ENCODE assay signal across 9 mouse cellular contexts in the genomic region with DNA sequence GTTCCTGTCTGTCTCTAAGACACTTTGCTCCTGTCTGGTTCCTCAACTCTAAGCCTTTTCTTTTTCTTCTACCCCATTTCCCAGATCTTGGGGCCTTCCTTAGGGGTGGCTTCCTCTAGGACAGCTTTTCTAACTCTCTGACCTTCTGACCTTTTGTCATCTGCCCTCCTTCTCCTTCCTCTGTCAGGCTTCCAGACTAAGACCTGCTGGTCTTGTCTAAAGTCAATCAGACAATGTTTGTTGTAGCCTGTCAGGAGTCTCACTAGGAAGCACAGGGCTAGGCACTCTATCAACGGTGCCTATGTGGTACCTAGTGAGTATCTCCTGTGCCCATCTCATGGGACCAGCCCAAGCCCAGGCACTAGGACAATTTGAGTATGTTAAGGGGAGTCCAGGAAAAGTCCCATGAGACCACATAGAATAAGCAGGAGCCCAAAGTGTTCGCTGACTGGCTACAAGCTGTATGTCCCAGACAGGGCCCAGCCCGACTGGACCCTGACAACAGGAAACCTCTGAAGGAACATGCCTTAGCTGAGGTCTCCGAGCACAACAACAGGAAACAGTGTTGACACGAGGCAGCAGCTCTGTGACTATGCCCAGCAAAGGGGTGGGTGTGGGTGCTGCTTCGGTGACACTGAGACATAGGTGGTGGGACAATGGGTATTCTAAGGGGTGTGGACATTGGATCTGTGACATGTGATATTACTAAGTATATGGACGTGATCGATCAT. TPM values are rescaled to one million over a fixed set of nuclear protein-coding genes. Genes with fewer than 3 reads are reported as not detected.
DNase-seq lines count a peak whose midpoint lies in the region; ATAC-seq lines count a peak whose summit lies in the region.
"Had no signal": no experiment of that assay in that cellular context is flagged by ENCODE, and none has a peak within 500 bp of the region (broad histone marks: within the 10 kb centered on the region; RNA-seq: fewer than 3 reads in every experiment).

No protein-coding gene starts in this region.

- 87% methylated on average over 8 of the region's 8 CpGs for WGBS in hindbrain, embryonic 13.5 days
- WGBS in hindbrain, embryonic 11.5 days = 80% methylated on average over 8 of the region's 8 CpGs
- WGBS in kidney, embryonic 15.5 days = 75% methylated on average over 8 of the region's 8 CpGs

- H3K27ac ChIP-seq in hindbrain, embryonic 13.5 days = peak overlapping the region; percentile 2; the same call in 1 of the 2 replicates
- H3K27ac ChIP-seq in hindbrain, embryonic 11.5 days (ENCODE audit: low read depth, low read length) = no peak overlapping the region
- peak overlapping the region; percentile 72 for H3K27ac ChIP-seq in kidney, embryonic 15.5 days

- H3K27me3 ChIP-seq in hindbrain, embryonic 13.5 days = no peaks in the 10 kb centered on the region
- no peaks in the 10 kb centered on the region for H3K27me3 ChIP-seq in hindbrain, embryonic 11.5 days (ENCODE audit: control insufficient read depth, insufficient read depth, low read length)
- no peaks in the 10 kb centered on the region for H3K27me3 ChIP-seq in kidney, embryonic 15.5 days
- H3K27me3 ChIP-seq in megakaryocyte, embryonic 14.5 days (replicated peaks) = peaks cover 70% of the 10 kb centered on the region

- H3K4me1 ChIP-seq in hindbrain, embryonic 13.5 days (replicated peaks) = peaks cover 55% of the 10 kb centered on the region
- H3K4me1 ChIP-seq in hindbrain, embryonic 11.5 days (replicated peaks; ENCODE audit: control insufficient read depth, insufficient read depth, low read length) = no peaks in the 10 kb centered on the region
- H3K4me1 ChIP-seq in kidney, embryonic 15.5 days = peaks cover 54% of the 10 kb centered on the region
- H3K4me1 ChIP-seq in megakaryocyte, embryonic 14.5 days = peaks cover 38% of the 10 kb centered on the region

- no peak overlapping the region for H3K9ac ChIP-seq in hindbrain, embryonic 13.5 days
- H3K9ac ChIP-seq in hindbrain, embryonic 11.5 days (ENCODE audit: low read depth, low read length) = no peak overlapping the region
- no peak overlapping the region for H3K9ac ChIP-seq in kidney, embryonic 15.5 days

- H3K9me3 ChIP-seq in hindbrain, embryonic 13.5 days = no peaks in the 10 kb centered on the region
- no peaks in the 10 kb centered on the region for H3K9me3 ChIP-seq in hindbrain, embryonic 11.5 days (ENCODE audit: control insufficient read depth, low read length)
- H3K9me3 ChIP-seq in kidney, embryonic 15.5 days (replicated peaks) = no peaks in the 10 kb centered on the region
- H3K9me3 ChIP-seq in megakaryocyte, embryonic 14.5 days = no peaks in the 10 kb centered on the region

- no peak for ATAC-seq in hindbrain, embryonic 13.5 days (ENCODE audit: low FRiP score)
- ATAC-seq in hindbrain, embryonic 11.5 days (ENCODE audit: low FRiP score) = no peak
- ATAC-seq in granulocyte monocyte progenitor cell, adult 5-6 weeks (replicated peaks; ENCODE audit: poor library complexity, severe bottlenecking) = peak; percentile 56
- no peak for ATAC-seq in kidney, embryonic 15.5 days (replicated peaks; ENCODE audit: low FRiP score)

- no peak for DNase-seq in hindbrain, embryonic 11.5 days (ENCODE audit: low spot score)
- no peak for DNase-seq in ovary, adult 18-20 months (ENCODE audit: low spot score)
- no peak for DNase-seq in layer of hippocampus, adult 9-11 months
- no peak for DNase-seq in left cerebral cortex, adult 11 months (ENCODE audit: low spot score)
- DNase-seq: right cerebral cortex, postnatal 14 days had no signal

- no peak overlapping the region for H3K4me2 ChIP-seq in hindbrain, embryonic 13.5 days
- H3K4me2 ChIP-seq in hindbrain, embryonic 11.5 days (replicated peaks; ENCODE audit: low read depth, low read length) = no peak overlapping the region
- no peak overlapping the region for H3K4me2 ChIP-seq in kidney, embryonic 15.5 days

- no peak overlapping the region for H3K4me3 ChIP-seq in hindbrain, embryonic 13.5 days
- no peak overlapping the region for H3K4me3 ChIP-seq in hindbrain, embryonic 11.5 days (ENCODE audit: low read depth, low read length)
- no peak overlapping the region for H3K4me3 ChIP-seq in kidney, embryonic 15.5 days (replicated peaks)
- peak overlapping the region; percentile 34 for H3K4me3 ChIP-seq in megakaryocyte, embryonic 14.5 days (replicated peaks)

- no peaks in the 10 kb centered on the region for H3K36me3 ChIP-seq in hindbrain, embryonic 13.5 days
- H3K36me3 ChIP-seq in hindbrain, embryonic 11.5 days (ENCODE audit: control insufficient read depth, insufficient read depth, low read length) = no peaks in the 10 kb centered on the region
- no peaks in the 10 kb centered on the region for H3K36me3 ChIP-seq in kidney, embryonic 15.5 days
- H3K36me3 ChIP-seq in megakaryocyte, embryonic 14.5 days (replicated peaks; ENCODE audit: low read length) = no peaks in the 10 kb centered on the region

RNA-seq across cellular contexts. Expression of a gene that starts 44.5 kb away (rescaled TPM):
- polyA plus RNA-seq in hindbrain, embryonic 13.5 days (2015; fragmentation: Nextera tagmentation; extraction: Ambion mirVana) = 28.8 and 31.6 TPM in 2 replicates
- polyA plus RNA-seq in hindbrain, embryonic 11.5 days (2014; fragmentation: Nextera tagmentation; extraction: Ambion mirVana) = 14.4 and 17.8 TPM in 2 replicates
- total RNA-seq in granulocyte monocyte progenitor cell, adult 5-6 weeks (2014; fragmentation: Nextera tagmentation) = 15.8 and 21.1 TPM in 2 replicates
- 23.1 and 28.5 TPM in 2 replicates for total RNA-seq in granulocyte monocyte progenitor cell, adult 5-6 weeks (2017)
- 37.3 and 39.5 TPM in 2 replicates for polyA plus RNA-seq in kidney, embryonic 15.5 days (2015; fragmentation: Nextera tagmentation; extraction: Ambion mirVana)
- 0.54 and 0.63 TPM in 2 replicates for polyA plus RNA-seq in megakaryocyte, embryonic 14.5 days (2012; ENCODE audit: insufficient read depth, low replicate concordance)

RNA-seq across cellular contexts. Expression of a gene that starts 55.3 kb away (rescaled TPM):
- polyA plus RNA-seq in hindbrain, embryonic 13.5 days (2015; fragmentation: Nextera tagmentation; extraction: Ambion mirVana) = not detected in 2 replicates
- 0.99 TPM in 1 of 2 replicates, not detected in the other for polyA plus RNA-seq in hindbrain, embryonic 11.5 days (2014; fragmentation: Nextera tagmentation; extraction: Ambion mirVana)
- not detected in 2 replicates for total RNA-seq in granulocyte monocyte progenitor cell, adult 5-6 weeks (2014; fragmentation: Nextera tagmentation)
- 2.6 TPM in 1 of 2 replicates, not detected in the other for total RNA-seq in granulocyte monocyte progenitor cell, adult 5-6 weeks (2017)
- polyA plus RNA-seq in kidney, embryonic 15.5 days (2015; fragmentation: Nextera tagmentation; extraction: Ambion mirVana) = 0.14 and 0.21 TPM in 2 replicates
- 1.4 TPM in 1 of 2 replicates, not detected in the other for polyA plus RNA-seq in megakaryocyte, embryonic 14.5 days (2012; ENCODE audit: insufficient read depth, low replicate concordance)
